Mouse (Mus musculus) liver, embryonic 16.5 days (tissue): Measurements from ENCODE around the gene Ugt2b35. TPM values are rescaled to one million over a fixed set of nuclear protein-coding genes. Genes with fewer than 3 reads are reported as not detected.

Source experiments
- polyA plus RNA-seq: library from polyadenylated mRNA; unstranded; fragments of >200 nt; fragmentation: Nextera tagmentation; extraction: Ambion mirVana; gene quantifications from 2 replicates; pipeline ENCODE4 v1.2.1, GENCODE M21; 2015

Gene Ugt2b35
- polyA plus RNA-seq, 1 experiment from 2014 or later, result 1.1 TPM

Other genes with a start within 250 kb of the Ugt2b35 start
- 12.3 and 12.5 TPM in 2 replicates for gene Ythdc1, start 196.6 kb upstream of the Ugt2b35 start, polyA plus RNA-seq
- gene Ugt2b34, start 93.9 kb upstream of the Ugt2b35 start, polyA plus RNA-seq, result 74.2 and 74.6 TPM in 2 replicates
- gene Ugt2b1, start 74.3 kb upstream of the Ugt2b35 start, polyA plus RNA-seq, result 1.0 and 1.3 TPM in 2 replicates
- gene Ugt2b36, start 91.7 kb downstream of the Ugt2b35 start, polyA plus RNA-seq, result 47.2 and 47.8 TPM in 2 replicates
- gene Ugt2b5, start 139.5 kb downstream of the Ugt2b35 start, polyA plus RNA-seq, result 41.2 and 44.1 TPM in 2 replicates